Mouse (Mus musculus): ENCODE measurements around the gene Dyrk1b. TPM values are rescaled to one million over a fixed set of nuclear protein-coding genes. Genes with fewer than 3 reads are reported as not detected.
"Not testable (repeated sequence)": the region's sequence is repeated elsewhere in the genome, so short reads cannot be mapped to it uniquely, and the experiment has no call there.

The Dyrk1b gene
- polyA plus RNA-seq (2015; fragmentation: Nextera tagmentation; extraction: Ambion mirVana): 14.9 and 15.2 TPM in 2 replicates

DNA sequence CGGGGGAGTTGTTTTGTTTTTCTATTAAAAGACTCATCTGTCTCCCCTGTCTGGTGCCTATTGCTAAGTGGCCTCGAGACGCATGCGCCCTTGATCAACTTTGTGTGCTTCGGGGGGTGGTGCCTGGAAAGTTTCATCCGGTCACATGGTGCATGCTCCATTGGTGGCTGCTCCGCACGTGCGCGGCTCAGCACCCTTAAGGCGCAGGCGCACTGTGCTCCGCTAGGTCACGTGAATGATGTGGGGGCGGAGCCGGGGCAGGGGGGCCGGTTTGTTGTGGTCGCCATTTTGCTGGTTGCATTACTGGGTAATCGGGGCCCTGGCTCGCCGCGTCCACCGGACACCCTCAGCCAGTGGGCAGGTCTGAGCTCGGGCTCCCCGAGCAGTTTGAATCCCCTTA lies at the start of gene Dyrk1b:
Gene Dyrk1b, plus strand, starts transcription at position 242 of the 400 bp plus-strand sequence.
- peak within 1 kb of the TSS; percentile 91 for H3K27ac ChIP-seq (replicated peaks)
- no peaks in the 10 kb centered on the region for H3K27me3 ChIP-seq
- peaks cover 13% of the 10 kb centered on the region for H3K4me1 ChIP-seq
- ATAC-seq (ENCODE audit: insufficient number of reproducible peaks, low FRiP score, low TSS enrichment, low read depth): peak; percentile 91
- H3K36me3 ChIP-seq: peaks cover 68% of the 10 kb centered on the region
- H3K4me2 ChIP-seq (replicated peaks): peak within 1 kb of the TSS; percentile 82
- H3K9ac ChIP-seq: peak within 1 kb of the TSS; percentile 81
- H3K9me3 ChIP-seq (replicated peaks): no peaks in the 10 kb centered on the region
- peak within 1 kb of the TSS; percentile 99 for H3K4me3 ChIP-seq (replicated peaks)
- WGBS: under 1% methylated on average over 25 of the region's 25 CpGs

GRCm38 (mm10) chr7:28137613-28138012 lies 41.7 kb upstream of the Dyrk1b start:
- WGBS: 60% methylated on average over 5 of the region's 5 CpGs
- H3K36me3 ChIP-seq: no peaks in the 10 kb centered on the region

GRCm38 (mm10) chr7:28148263-28148662 lies 31.0 kb upstream of the Dyrk1b start:
- 23% methylated on average over 3 of the region's 3 CpGs for WGBS
- no peaks in the 10 kb centered on the region for H3K36me3 ChIP-seq
- no peak for ATAC-seq (ENCODE audit: insufficient number of reproducible peaks, low FRiP score, low TSS enrichment, low read depth)

More at GRCm38 (mm10) chr7:28137613-28138012, 41.7 kb upstream of the Dyrk1b start:
- H3K4me1 ChIP-seq: no peaks in the 10 kb centered on the region
- no peak overlapping the region for H3K9ac ChIP-seq
- no peak overlapping the region for H3K27ac ChIP-seq (replicated peaks)
- ATAC-seq (ENCODE audit: insufficient number of reproducible peaks, low FRiP score, low TSS enrichment, low read depth): no peak
- no peak overlapping the region for H3K4me3 ChIP-seq (replicated peaks)
- no peaks in the 10 kb centered on the region for H3K9me3 ChIP-seq (replicated peaks)
- H3K4me2 ChIP-seq (replicated peaks): no peak overlapping the region
- H3K27me3 ChIP-seq: no peaks in the 10 kb centered on the region

DNA sequence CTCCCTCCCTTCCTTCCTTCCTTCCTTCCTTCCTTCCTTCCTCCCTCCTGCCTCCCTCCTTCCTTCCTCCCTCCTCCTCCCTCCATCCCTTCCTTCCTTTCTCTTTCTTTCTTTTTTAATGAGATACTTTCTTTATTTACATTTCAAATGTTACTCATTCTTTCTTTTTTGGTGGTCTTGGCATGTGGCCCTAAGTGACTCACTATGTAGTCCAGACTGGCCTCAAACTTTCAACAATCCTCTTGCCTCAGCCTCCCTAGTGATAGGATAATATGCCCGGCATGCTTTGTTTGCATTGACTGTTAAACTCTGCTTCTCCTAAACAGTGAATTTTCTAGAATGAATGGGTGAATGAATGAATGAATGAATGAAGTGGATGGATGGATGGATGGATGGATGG lies 29.4 kb upstream of the Dyrk1b start:
- H3K4me3 ChIP-seq (replicated peaks): no peak overlapping the region
- no peak overlapping the region for H3K27ac ChIP-seq (replicated peaks)
- no peak overlapping the region for H3K4me2 ChIP-seq (replicated peaks)
- H3K9ac ChIP-seq: no peak overlapping the region
- no peaks in the 10 kb centered on the region for H3K9me3 ChIP-seq (replicated peaks)
- no peaks in the 10 kb centered on the region for H3K4me1 ChIP-seq
- no peak for ATAC-seq (ENCODE audit: insufficient number of reproducible peaks, low FRiP score, low TSS enrichment, low read depth)
- WGBS: 95% methylated on average over 1 of the region's 1 CpGs
- peaks cover 3% of the 10 kb centered on the region; the same call in 1 of the 2 replicates for H3K27me3 ChIP-seq
- H3K36me3 ChIP-seq: no peaks in the 10 kb centered on the region

More at GRCm38 (mm10) chr7:28148263-28148662, 31.0 kb upstream of the Dyrk1b start:
- Histone ChIP-seq H3K27me3 (peaks cover 3% of the 10 kb centered on the region; the same call in 1 of the 2 replicates), H3K9me3 (replicated peaks) (no peaks in the 10 kb centered on the region), H3K27ac (replicated peaks) (no peak overlapping the region), H3K4me1 (no peaks in the 10 kb centered on the region), H3K9ac (no peak overlapping the region), H3K4me2 (replicated peaks) (no peak overlapping the region), H3K4me3 (replicated peaks) (no peak overlapping the region)

DNA sequence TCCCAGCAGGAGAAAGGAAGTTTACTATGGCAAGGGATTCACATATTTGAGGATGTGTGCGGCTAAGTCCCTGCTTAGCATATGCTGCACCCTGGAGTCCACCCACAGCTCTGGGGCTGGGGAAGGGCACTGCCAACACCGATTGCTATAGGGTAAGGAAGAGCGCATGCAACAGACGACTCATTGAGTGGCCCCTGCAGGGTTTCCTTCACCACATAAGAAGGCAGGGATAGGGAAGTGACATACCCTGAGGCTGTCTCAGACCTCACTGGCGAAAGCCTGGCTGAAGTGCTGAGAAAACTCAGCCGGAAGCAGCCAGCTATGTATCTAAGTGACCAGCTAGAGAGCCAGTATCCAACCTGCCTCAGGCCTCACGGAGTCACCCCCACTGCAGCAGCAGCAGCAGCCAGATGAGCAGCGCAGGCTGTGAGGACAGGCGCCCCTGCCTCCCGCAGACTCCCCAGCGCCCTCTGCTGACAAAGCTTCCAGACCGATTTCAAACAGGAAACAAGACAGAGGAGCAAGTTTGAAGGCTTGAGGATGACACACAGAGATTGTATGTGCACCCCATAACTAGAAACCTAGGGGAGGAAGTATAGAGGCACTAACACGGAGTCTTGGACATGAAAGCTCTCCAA lies 27.6 kb upstream of the Dyrk1b start:
- Histone ChIP-seq H3K36me3 (no peaks in the 10 kb centered on the region), H3K4me2 (replicated peaks) (no peak overlapping the region), H3K9ac (no peak overlapping the region), H3K27me3 (peaks cover 3% of the 10 kb centered on the region; the same call in 1 of the 2 replicates), H3K4me3 (replicated peaks) (no peak overlapping the region), H3K4me1 (no peaks in the 10 kb centered on the region), H3K9me3 (replicated peaks) (no peaks in the 10 kb centered on the region), H3K27ac (replicated peaks) (no peak overlapping the region)
- no peak for ATAC-seq (ENCODE audit: insufficient number of reproducible peaks, low FRiP score, low TSS enrichment, low read depth)
- WGBS: 11% methylated on average over 13 of the region's 13 CpGs

DNA sequence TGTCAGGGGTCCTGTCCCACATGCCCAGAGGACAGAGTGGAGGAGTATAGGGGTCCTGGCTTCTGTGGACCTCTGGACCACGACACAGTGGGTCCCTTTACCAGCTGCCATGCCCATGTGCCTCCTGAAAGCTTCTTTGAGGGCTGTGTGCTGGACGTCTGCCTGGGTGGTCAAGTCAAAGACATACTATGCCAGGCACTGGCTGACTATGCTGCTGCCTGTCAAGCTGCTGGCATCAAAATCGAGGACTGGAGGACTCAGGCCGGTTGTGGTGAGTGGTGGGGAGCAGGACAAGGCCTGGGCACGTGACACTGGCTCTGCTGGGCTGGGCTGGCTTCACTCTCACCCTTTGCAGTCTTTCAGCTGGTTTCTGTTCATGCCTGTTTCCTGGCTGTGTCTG lies 25.7 kb upstream of the Dyrk1b start:
- H3K4me1 ChIP-seq; H3K4me2 ChIP-seq (replicated peaks); H3K9ac ChIP-seq; H3K27ac ChIP-seq (replicated peaks); ATAC-seq (ENCODE audit: insufficient number of reproducible peaks, low FRiP score, low TSS enrichment, low read depth); H3K36me3 ChIP-seq; H3K4me3 ChIP-seq (replicated peaks); H3K9me3 ChIP-seq (replicated peaks); H3K27me3 ChIP-seq: not testable (repeated sequence)
- WGBS: 42% methylated on average over 5 of the region's 5 CpGs

- ATAC-seq (ENCODE audit: insufficient number of reproducible peaks, low FRiP score, low TSS enrichment, low read depth): no peak
- H3K9me3 ChIP-seq (replicated peaks): no peaks in the 10 kb centered on the region
- WGBS: 53% methylated on average over 6 of the region's 6 CpGs
- H3K27me3 ChIP-seq: no peaks in the 10 kb centered on the region
- no peak overlapping the region for H3K4me3 ChIP-seq (replicated peaks)
- no peaks in the 10 kb centered on the region for H3K4me1 ChIP-seq
- H3K4me2 ChIP-seq (replicated peaks): no peak overlapping the region
- H3K27ac ChIP-seq (replicated peaks): no peak overlapping the region
- no peaks in the 10 kb centered on the region for H3K36me3 ChIP-seq
- no peak overlapping the region for H3K9ac ChIP-seq
Observed at GRCm38 (mm10) chr7:28159292-28159691, 20.0 kb upstream of the Dyrk1b start.

DNA sequence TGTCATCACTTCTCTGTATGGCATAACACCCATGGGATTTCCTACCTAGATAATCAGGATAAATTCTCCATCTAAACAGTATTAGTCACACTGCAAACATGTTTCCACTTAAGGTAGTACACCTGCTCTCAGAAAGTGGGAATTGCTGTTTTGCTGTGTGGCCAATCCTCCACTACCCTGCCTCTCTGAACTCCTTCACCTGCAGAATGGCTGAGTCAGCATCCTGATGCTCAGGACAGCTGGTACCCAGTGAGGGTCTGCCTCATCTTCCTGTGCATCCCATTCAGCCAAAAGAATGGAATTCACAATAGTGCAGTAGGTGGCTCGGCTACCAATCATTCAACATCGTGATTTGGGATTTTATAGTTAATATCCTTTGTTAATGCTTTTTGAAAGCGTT lies 19.4 kb upstream of the Dyrk1b start:
- WGBS: 84% methylated on average over 3 of the region's 3 CpGs
- H3K27me3 ChIP-seq: no peaks in the 10 kb centered on the region
- no peaks in the 10 kb centered on the region for H3K36me3 ChIP-seq
- no peaks in the 10 kb centered on the region for H3K4me1 ChIP-seq
- H3K9me3 ChIP-seq (replicated peaks): no peaks in the 10 kb centered on the region
- no peak overlapping the region for H3K4me3 ChIP-seq (replicated peaks)
- no peak overlapping the region for H3K27ac ChIP-seq (replicated peaks)
- no peak overlapping the region for H3K4me2 ChIP-seq (replicated peaks)
- H3K9ac ChIP-seq: no peak overlapping the region
- no peak for ATAC-seq (ENCODE audit: insufficient number of reproducible peaks, low FRiP score, low TSS enrichment, low read depth)

DNA sequence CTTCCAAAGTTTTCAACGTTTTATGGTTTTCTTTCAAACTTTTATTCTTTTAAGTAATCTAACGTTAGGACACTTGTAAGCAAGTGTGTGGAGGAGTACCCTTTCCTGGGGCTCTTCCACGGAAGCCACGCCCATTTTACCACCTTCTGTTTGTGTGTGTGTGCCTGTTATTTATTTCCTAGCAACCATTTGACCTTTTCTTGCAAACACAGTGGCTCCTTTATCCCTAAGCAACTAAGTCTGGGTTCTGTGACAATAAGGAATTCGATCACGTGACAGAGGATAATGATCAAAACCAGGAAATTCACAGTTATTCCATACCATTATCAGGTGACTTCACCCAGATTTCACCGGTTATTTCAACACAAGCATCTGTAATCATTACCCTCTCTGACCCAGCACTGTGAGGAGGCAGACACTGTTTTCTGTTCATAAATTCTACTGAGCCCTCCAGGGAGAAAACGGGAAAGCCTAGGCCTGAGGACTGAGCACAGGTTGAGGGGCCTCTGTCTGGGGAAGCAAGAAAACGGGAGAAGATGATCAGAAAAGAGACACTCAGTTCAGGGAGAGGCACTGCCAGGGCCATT lies 18.0 kb upstream of the Dyrk1b start:
- H3K9ac ChIP-seq: no peak overlapping the region
- no peak overlapping the region for H3K4me2 ChIP-seq (replicated peaks)
- H3K27ac ChIP-seq (replicated peaks): no peak overlapping the region
- no peaks in the 10 kb centered on the region for H3K36me3 ChIP-seq
- H3K4me1 ChIP-seq: no peaks in the 10 kb centered on the region
- 51% methylated on average over 9 of the region's 9 CpGs for WGBS
- H3K4me3 ChIP-seq (replicated peaks): no peak overlapping the region
- no peaks in the 10 kb centered on the region for H3K27me3 ChIP-seq
- no peak for ATAC-seq (ENCODE audit: insufficient number of reproducible peaks, low FRiP score, low TSS enrichment, low read depth)
- H3K9me3 ChIP-seq (replicated peaks): no peaks in the 10 kb centered on the region

- no peak for ATAC-seq (ENCODE audit: insufficient number of reproducible peaks, low FRiP score, low TSS enrichment, low read depth)
- Histone ChIP-seq H3K4me1 (peaks cover 14% of the 10 kb centered on the region), H3K9me3 (replicated peaks) (no peaks in the 10 kb centered on the region), H3K27me3 (no peaks in the 10 kb centered on the region), H3K36me3 (no peaks in the 10 kb centered on the region), H3K9ac (no peak overlapping the region), H3K4me2 (replicated peaks) (no peak overlapping the region), H3K27ac (replicated peaks) (no peak overlapping the region), H3K4me3 (replicated peaks) (no peak overlapping the region)
- WGBS: 81% methylated on average over 6 of the region's 6 CpGs
Observed at GRCm38 (mm10) chr7:28165406-28165805, 13.9 kb upstream of the Dyrk1b start.

- Histone ChIP-seq H3K9me3 (replicated peaks) (no peaks in the 10 kb centered on the region), H3K4me2 (replicated peaks) (peak overlapping the region; percentile 92), H3K27ac (replicated peaks) (peak overlapping the region; percentile 92), H3K9ac (peak overlapping the region; percentile 79), H3K27me3 (no peaks in the 10 kb centered on the region), H3K36me3 (no peaks in the 10 kb centered on the region), H3K4me1 (peaks cover 29% of the 10 kb centered on the region), H3K4me3 (replicated peaks) (peak overlapping the region; percentile 97)
- ATAC-seq (ENCODE audit: insufficient number of reproducible peaks, low FRiP score, low TSS enrichment, low read depth): no peak
- WGBS: 8% methylated on average over 9 of the region's 9 CpGs
Observed at GRCm38 (mm10) chr7:28168320-28169115, 10.8 kb upstream of the Dyrk1b start.

Measured in embryonic facial prominence, embryonic 15.5 days (tissue).